Mouse (Mus musculus) fibroblast of lung, adult 2 months (primary cell): Measurements from ENCODE around the gene Urb2.

Experiments
- DNase-seq: peaks from one replicate; pipeline ENCODE4 v3.0.0-alpha.2; 2011; ENCODE audit warnings: low read depth

Urb2 gene

DNA sequence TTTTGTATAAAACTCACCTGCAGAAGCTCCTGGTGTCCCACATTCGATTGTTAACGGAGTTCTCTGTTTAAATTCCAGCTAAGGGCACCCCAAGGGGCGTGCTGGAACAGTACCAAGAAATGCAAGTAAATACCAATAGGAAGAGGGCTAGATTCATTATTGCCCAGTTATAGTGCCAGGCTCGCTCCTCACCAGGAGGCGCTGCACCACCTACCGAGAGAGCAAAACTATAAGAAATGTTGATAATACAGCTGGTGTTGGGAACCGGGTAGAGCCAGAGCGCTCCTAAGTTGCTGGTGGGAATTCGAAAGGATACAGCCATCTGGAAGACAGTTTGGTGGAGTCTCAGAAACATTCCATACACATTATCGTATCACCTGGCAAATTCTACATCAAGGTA lies 56.7 kb downstream of the Urb2 start:
- DNase-seq: no peak

DNA sequence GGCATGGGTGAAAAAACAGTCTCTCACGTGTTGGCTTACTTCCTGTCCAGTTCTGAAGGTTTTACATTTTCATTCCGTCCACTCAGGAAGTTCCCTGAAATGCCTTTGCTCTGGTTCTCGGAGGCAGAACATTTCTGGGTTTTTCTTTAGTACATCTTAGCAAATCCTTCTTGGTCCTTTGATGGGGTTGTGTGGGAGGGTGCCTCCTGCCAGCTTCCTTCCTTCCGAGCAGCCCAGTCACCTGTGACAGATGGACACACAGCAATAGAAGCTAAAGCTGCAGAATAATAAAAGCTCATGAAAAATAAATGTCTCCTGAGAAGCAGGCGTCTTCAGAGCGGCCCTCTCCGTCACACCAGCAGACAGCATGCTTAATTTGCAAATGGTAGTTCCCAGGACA lies 57.7 kb downstream of the Urb2 start:
- no peak for DNase-seq

DNA sequence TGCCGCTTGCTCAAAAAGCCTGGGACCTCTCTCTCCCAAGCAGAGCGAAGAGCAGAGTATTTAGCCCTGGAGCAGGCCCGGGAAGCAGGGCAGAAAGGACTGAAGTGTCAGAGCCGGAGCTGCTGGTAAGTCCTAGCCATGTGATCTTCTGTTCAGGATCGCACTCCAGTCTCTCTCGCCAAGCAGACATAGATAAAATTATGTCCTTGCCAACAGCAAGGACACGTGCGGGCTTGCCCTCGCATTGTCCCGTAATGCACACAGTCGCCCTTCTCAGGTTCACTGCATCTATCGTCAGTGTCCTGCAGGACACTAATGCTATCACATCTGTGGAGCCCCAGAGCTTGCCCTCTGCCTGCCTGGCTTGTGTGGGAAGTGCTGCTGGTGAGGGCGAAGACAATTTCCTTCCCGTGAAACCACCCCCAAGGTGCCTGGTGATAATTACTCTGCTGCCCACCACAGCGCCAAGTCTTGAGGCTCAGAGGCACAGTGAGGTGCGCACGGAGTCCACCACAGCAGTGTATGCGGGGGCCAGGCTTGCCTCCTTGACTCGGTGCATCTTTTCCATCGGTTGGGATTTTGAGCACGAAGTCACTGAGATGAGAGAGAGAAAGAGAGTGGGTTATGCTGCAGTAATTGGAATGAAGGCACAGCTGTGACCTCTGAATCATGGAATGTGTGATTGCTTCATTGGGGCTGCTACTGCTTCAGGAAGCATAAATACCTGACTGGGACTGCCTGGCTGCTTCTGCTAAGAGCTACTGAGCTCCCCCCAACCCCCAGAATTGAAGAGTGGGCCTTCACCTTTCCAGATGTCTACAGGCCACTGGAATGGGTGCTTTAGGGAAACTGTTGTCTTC lies 59.4 kb downstream of the Urb2 start:
- no peak for DNase-seq

DNA sequence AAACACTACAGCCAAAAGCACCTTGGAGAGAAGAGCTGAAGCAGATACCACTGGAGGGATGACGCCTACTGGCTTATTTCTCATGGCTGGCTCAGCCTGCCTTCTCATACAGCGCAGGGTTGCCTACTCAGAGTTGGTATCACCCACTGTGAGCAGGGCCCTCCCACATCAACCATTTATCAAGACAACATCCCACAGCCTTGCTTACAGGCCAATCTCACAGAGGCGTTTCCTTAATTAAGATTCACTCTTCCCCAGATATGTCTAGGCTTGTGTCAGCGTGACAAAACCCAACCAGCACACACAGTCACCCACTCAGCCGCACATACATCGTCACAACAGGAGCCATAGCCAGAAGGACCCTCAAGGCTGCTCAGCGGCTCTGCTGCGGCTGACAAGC lies 61.3 kb downstream of the Urb2 start:
- no peak for DNase-seq

DNA sequence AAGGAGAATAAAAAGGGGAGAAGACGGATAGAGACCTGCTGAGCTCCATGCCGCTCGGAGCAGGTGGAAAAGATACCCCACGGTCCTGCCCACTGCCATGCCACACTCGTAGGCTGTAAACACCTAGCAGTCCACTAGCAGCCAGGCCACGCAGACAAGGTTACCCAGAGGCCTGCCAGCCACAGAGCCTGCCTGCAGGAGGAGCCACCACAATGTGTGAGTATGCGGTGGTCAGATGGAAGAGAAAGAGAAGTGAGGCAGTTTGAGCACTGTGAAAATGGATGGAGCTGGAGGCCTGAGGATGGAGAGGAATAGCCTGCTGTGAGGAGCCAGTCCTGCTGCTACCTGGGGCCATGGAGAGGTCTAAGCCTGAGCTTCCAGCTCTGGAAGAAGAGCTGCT lies 62.3 kb downstream of the Urb2 start:
- no peak for DNase-seq

DNA sequence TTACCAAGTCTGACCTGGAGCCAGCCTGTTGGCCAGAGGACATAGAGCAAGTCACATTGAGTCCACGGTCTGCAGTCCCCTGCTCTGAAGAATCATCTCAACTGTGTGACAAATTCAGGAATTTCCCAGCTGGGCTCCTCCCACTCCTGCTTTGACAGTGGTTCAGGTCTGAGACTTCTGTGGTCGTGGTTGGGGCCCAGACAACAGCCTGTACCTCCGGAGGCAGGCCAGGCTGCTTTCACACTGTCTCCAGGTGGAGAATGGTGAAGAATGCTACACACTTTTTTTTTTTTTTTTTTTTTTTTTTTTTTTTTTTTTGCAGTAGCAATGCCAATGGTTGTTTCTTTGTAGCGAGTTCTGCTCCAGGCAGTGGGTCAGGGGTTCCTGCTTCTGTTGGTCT lies 64.4 kb downstream of the Urb2 start:
- DNase-seq: no peak

DNA sequence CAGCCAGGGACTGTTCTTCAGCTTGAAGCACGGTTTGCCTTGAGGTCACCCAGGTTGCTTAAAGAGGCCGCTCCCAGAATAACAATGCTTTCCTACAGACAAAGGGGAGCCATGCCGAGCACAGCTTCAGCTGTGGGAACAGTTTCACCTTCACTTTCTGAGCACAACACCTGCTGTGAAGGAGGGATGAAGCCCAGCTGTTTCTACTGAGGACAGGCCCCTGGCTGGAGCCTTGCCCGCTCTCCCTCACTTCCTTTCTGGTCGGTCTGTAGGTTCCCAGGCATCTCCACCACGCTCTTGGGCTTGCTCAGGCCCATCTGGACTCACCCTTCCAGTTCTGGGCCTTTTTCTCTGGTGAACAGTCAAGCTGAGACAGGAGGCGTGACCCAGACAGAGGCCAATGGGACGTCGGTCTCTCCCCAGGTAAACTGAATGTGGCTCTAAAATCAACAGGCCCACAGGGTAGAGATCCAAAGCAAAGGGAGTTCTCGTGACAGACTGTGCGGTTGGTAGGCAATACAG lies 66.8 kb downstream of the Urb2 start:
- no peak for DNase-seq

DNA sequence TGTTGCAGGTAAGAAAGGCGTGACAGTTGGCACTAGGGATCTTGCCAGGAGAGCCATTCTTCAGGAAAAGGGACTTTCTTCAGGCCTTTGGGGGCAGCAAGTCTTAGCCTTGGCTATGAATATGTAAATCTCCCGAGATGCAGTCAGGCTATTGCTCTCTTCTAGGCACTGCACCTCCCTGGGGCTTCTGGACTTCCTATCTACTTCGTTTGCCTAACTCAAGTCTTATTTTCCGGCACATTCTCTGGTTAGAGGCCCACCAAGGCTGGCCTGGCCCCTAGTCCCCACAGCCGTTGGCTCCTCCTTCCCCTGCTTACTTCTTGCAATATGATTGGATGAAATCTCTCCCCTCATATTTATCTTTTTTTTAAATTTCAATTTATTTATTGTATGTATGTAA lies 67.7 kb downstream of the Urb2 start:
- DNase-seq: no peak

DNA sequence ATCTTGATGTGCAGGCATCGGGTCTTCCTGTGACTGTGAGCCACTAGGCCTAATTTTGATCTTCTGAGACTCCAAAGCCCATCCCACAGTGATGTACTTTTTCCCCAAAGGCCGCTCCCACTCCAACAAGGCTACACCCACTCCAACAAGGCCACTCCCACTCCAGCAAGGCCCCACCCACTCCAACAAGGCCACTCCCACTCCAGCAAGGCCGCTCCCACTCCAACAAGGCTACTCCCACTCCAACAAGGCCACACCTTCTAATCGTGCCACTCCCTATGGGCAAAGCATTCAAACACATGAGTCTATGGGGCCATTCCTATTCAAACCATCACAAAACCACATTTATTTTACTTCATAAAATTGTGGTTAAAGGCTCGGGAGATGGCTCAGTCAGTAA lies 69.2 kb downstream of the Urb2 start:
- DNase-seq: no peak
